In genomic region chr16:64885142-64885541, GRCm38 (mm10) we compare ENCODE assay signal across 19 mouse cellular contexts. TPM values are rescaled to one million over a fixed set of nuclear protein-coding genes. Genes with fewer than 3 reads are reported as not detected.
DNase-seq lines count a peak whose midpoint lies in the region; ATAC-seq and TF ChIP-seq lines count a peak whose summit lies in the region.
"Had no signal": no experiment of that assay in that cellular context is flagged by ENCODE, and none has a peak within 500 bp of the region (broad histone marks: within the 10 kb centered on the region; RNA-seq: fewer than 3 reads in every experiment).

No protein-coding gene starts in this region.

- H3K4me2 ChIP-seq in heart, postnatal 0 days (ENCODE audit: low read depth, low read length), result no peak overlapping the region
- H3K4me2 ChIP-seq in heart, embryonic 11.5 days, result no peak overlapping the region
- H3K4me2 ChIP-seq: hindbrain, embryonic 12.5 days; midbrain, embryonic 12.5 days; neural tube, embryonic 15.5 days had no signal

- no peak for ATAC-seq in heart, postnatal 0 days (ENCODE audit: insufficient read depth, low read depth)
- ATAC-seq in heart, embryonic 11.5 days (replicated peaks; ENCODE audit: insufficient number of reproducible peaks, low FRiP score, low TSS enrichment), result no peak
- ATAC-seq: forebrain, embryonic 14.5 days had no signal

- intact Hi-C loops in gastrocnemius, postnatal 36 days (cut with DNase I), result no loop called here

- DNase-seq in heart, postnatal 0 days (ENCODE audit: low spot score), result no peak
- DNase-seq in 416B (ENCODE audit: low read depth), result peak; percentile 91
- DNase-seq in R1 (ENCODE audit: low read depth, low spot score), result peak; percentile 99
- peak; percentile 43 to 64 for DNase-seq in adrenal gland, postnatal 36 days
- no peak for DNase-seq in frontal cortex, postnatal 25 days (ENCODE audit: low spot score in 2 of 2)
- DNase-seq in gastrocnemius, postnatal 36 days, result no peak
- DNase-seq in spleen, adult 12 weeks (ENCODE audit: low spot score), result no peak
- DNase-seq: B cell, adult 2 months; cerebellum, adult 9-11 months; liver; lung, adult 18-20 months; lung, postnatal 36 days; thymus, adult 2 months had no signal

- H3K4me1 ChIP-seq in heart, postnatal 0 days (ENCODE audit: control insufficient read depth, insufficient read depth), result 0 out of 2 replicates have a peak, but pooled peaks cover 9% of the 10 kb centered on the region
- H3K4me1 ChIP-seq in heart, embryonic 11.5 days (ENCODE audit: control insufficient read depth, insufficient read depth, low read length), result no peaks in the 10 kb centered on the region
- H3K4me1 ChIP-seq: hindbrain, embryonic 12.5 days; neural tube, embryonic 15.5 days had no signal

- TF ChIP-seq CTCF in heart, postnatal 0 days (IDR thresholded peaks at IDR 0.05; ENCODE audit: low read depth), result no peak

- H3K9ac ChIP-seq in heart, postnatal 0 days (replicated peaks; ENCODE audit: low read depth, low read length), result no peak overlapping the region
- no peak overlapping the region for H3K9ac ChIP-seq in heart, embryonic 11.5 days (ENCODE audit: low read depth, low read length)
- H3K9ac ChIP-seq: hindbrain, embryonic 12.5 days; midbrain, embryonic 12.5 days; neural tube, embryonic 15.5 days had no signal

- 0 out of 2 replicates have a peak, but pooled peaks cover 8% of the 10 kb centered on the region for H3K9me3 ChIP-seq in heart, postnatal 0 days (replicated peaks; ENCODE audit: control insufficient read depth, low read length)
- H3K9me3 ChIP-seq in heart, embryonic 11.5 days (replicated peaks; ENCODE audit: control insufficient read depth, low read length), result no peaks in the 10 kb centered on the region
- H3K9me3 ChIP-seq: hindbrain, embryonic 12.5 days; midbrain, embryonic 12.5 days; neural tube, embryonic 15.5 days had no signal

- TF ChIP-seq EP300 in heart, postnatal 0 days (IDR thresholded peaks at IDR 0.05; ENCODE audit: low read depth), result no peak

- WGBS in heart, postnatal 0 days, result 39% methylated on average over 3 of the region's 3 CpGs
- WGBS in heart, embryonic 11.5 days (ENCODE audit: insufficient replicate concordance), result 24% methylated on average over 3 of the region's 3 CpGs

- no peaks in the 10 kb centered on the region for H3K36me3 ChIP-seq in heart, postnatal 0 days (replicated peaks; ENCODE audit: control insufficient read depth, insufficient read depth, low read length)
- H3K36me3 ChIP-seq in heart, embryonic 11.5 days (ENCODE audit: control insufficient read depth, insufficient read depth, low read length), result no peaks in the 10 kb centered on the region
- H3K36me3 ChIP-seq: hindbrain, embryonic 12.5 days; midbrain, embryonic 12.5 days; neural tube, embryonic 15.5 days had no signal

- peak overlapping the region; percentile 23; the same call in 1 of the 2 replicates for H3K27ac ChIP-seq in heart, postnatal 0 days (ENCODE audit: low read depth)
- H3K27ac ChIP-seq in heart, embryonic 11.5 days (ENCODE audit: low read depth, low read length), result no peak overlapping the region
- H3K27ac ChIP-seq: hindbrain, embryonic 12.5 days; midbrain, embryonic 12.5 days; neural tube, embryonic 15.5 days had no signal

- H3K27me3 ChIP-seq in heart, postnatal 0 days (ENCODE audit: control insufficient read depth, insufficient read depth, low read length), result no peaks in the 10 kb centered on the region
- H3K27me3 ChIP-seq in heart, embryonic 11.5 days (ENCODE audit: control insufficient read depth, insufficient read depth, low read length), result no peaks in the 10 kb centered on the region
- H3K27me3 ChIP-seq: hindbrain, embryonic 12.5 days; midbrain, embryonic 12.5 days; neural tube, embryonic 15.5 days had no signal

- H3K4me3 ChIP-seq in heart, postnatal 0 days (ENCODE audit: low read depth, low read length), result no peak overlapping the region
- H3K4me3 ChIP-seq in heart, embryonic 11.5 days (ENCODE audit: low read depth, low read length), result no peak overlapping the region
- H3K4me3 ChIP-seq: hindbrain, embryonic 12.5 days; midbrain, embryonic 12.5 days; myocyte; neural tube, embryonic 15.5 days had no signal

RNA-seq across cellular contexts. Expression of gene Cggbp1, which starts 33.3 kb away (rescaled TPM):
- 28.9 and 29.6 TPM in 2 replicates for total RNA-seq in heart, postnatal 0 days (2014; rRNA removed; ENCODE audit: low replicate concordance)
- polyA plus RNA-seq in heart, postnatal 0 days (2015; fragmentation: Nextera tagmentation; extraction: Ambion mirVana), result 27.5 and 29.5 TPM in 2 replicates
- polyA plus RNA-seq in heart, embryonic 11.5 days (2014; fragmentation: Nextera tagmentation; extraction: Ambion mirVana), result 70.1 and 87.0 TPM in 2 replicates
- total RNA-seq in adrenal gland, postnatal 36 days (2021), result 100 to 1,000 TPM; 131 to 157 TPM
- 10 to 100 TPM; 20.2 to 20.6 TPM for total RNA-seq in gastrocnemius, postnatal 36 days (2021)

RNA-seq across cellular contexts. Expression of gene Zfp654, which starts 33.7 kb away (rescaled TPM):
- total RNA-seq in heart, postnatal 0 days (2014; rRNA removed; ENCODE audit: low replicate concordance), result 5.4 and 8.9 TPM in 2 replicates
- polyA plus RNA-seq in heart, postnatal 0 days (2015; fragmentation: Nextera tagmentation; extraction: Ambion mirVana), result 3.0 and 3.3 TPM in 2 replicates
- polyA plus RNA-seq in heart, embryonic 11.5 days (2014; fragmentation: Nextera tagmentation; extraction: Ambion mirVana), result 6.9 and 9.3 TPM in 2 replicates
- 10 to 100 TPM; 18.7 to 23.3 TPM for total RNA-seq in adrenal gland, postnatal 36 days (2021)
- 1 to 10 TPM; 8.0 to 9.1 TPM for total RNA-seq in gastrocnemius, postnatal 36 days (2021)

Comparison
In these comparisons a context has a peak if more than half of its experiments do, and no peak if none do; other contexts are left out.
1. DNase-seq: peak in 416B (single experiment), R1 (single experiment) and adrenal gland, postnatal 36 days (2 of 2); none in heart, postnatal 0 days (single experiment), frontal cortex, postnatal 25 days (0 of 2), gastrocnemius, postnatal 36 days (0 of 2) and spleen, adult 12 weeks (single experiment).